Mouse (Mus musculus): ENCODE results near the gene Gm20388.

DNA sequence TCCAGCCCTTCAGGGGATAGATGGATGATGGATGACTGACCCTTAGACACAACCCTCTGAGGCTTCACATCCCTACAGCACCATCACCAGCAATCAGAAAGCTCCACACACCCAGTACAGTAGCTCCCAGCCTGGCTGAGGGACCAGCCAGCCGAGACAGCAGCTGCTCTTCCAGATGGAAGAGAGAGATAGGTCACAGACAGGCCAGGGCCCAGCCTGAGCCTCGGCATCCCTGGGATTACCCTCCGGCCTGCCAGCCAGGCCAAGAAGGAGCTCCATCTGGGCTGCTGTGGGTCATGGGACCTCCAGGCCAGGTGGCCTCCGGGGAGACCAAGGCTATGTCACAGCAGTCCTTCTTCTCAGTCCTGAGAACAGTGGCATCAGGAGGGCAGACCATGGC, 2332.7 kb downstream of the Gm20388 start:
- TF ChIP-seq CTCF (IDR thresholded peaks at IDR 0.05; ENCODE audit: low read depth) (no peak), EP300 (optimal IDR thresholded peaks at IDR 0.05) (no peak)
